Mouse (Mus musculus) thymus, postnatal 36 days (tissue): Measurements from ENCODE around the gene Olfr907.

Experiments used
- DNase-seq, 2 experiments: peaks; one replicate each; pipeline ENCODE4 v3.0.0; 2022; ENCODE audit warnings: mixed read lengths in 2 of 2

Gene Olfr907

GRCm38 (mm10) chr9:38495501-38495900 is at the start of gene Olfr907:
Gene Olfr907, plus strand, starts transcription at chr9:38495801.
- no peak for DNase-seq

- no peak for DNase-seq
Measured at GRCm38 (mm10) chr9:38447352-38447751, 48.2 kb upstream of the Olfr907 start, which contains the start of gene Olfr902. Gene Olfr902, plus strand, starts transcription at chr9:38447652.

- no peak for DNase-seq
Measured at GRCm38 (mm10) chr9:38462844-38463243, 32.8 kb upstream of the Olfr907 start, which contains the start of gene Olfr904. Gene Olfr904, plus strand, starts transcription at chr9:38463144.

- no peak for DNase-seq
Measured at GRCm38 (mm10) chr9:38470807-38471206, 24.8 kb upstream of the Olfr907 start, which contains the start of gene Olfr905. Gene Olfr905, plus strand, starts transcription at chr9:38471107.

GRCm38 (mm10) chr9:38486785-38487184 is 8.8 kb upstream of the Olfr907 start, which contains the start of gene Olfr906:
Gene Olfr906, plus strand, starts transcription at chr9:38487085.
- DNase-seq = no peak

- no peak for DNase-seq
Measured at GRCm38 (mm10) chr9:38512353-38512752, 16.8 kb downstream of the Olfr907 start.

- DNase-seq = no peak
Measured at GRCm38 (mm10) chr9:38521280-38521679, 25.7 kb downstream of the Olfr907 start, which contains the start of gene Olfr911-ps1. Gene Olfr911-ps1, plus strand, starts transcription at chr9:38521580.

GRCm38 (mm10) chr9:38537549-38537948 is 41.9 kb downstream of the Olfr907 start, which contains the start of gene Olfr910:
Gene Olfr910, plus strand, starts transcription at chr9:38537849.
- no peak for DNase-seq
